In genomic region chr8:123406786-123407185, GRCm38 (mm10) we compare ENCODE assay signal across 8 mouse cellular contexts. TPM values are rescaled to one million over a fixed set of nuclear protein-coding genes. Genes with fewer than 3 reads are reported as not detected.
A peak's percentile ranks its signal among the peaks of the same experiment; 100 is the strongest.
DNase-seq lines count a peak whose midpoint lies in the region; ATAC-seq and TF ChIP-seq lines count a peak whose summit lies in the region.

Gene Mc1r, plus strand, starts transcription at chr8:123407107.

- peak; percentile 77 for DNase-seq in midbrain, embryonic 10.5 days (ENCODE audit: low spot score)
- peak; percentile 76 for DNase-seq in kidney, adult 9 months
- DNase-seq in thymus, postnatal 36 days, result peak; percentile 76 to 78

- peak; percentile 88 for TF ChIP-seq CTCF in bone marrow, adult 2 months (IDR thresholded peaks at IDR 0.05; ENCODE audit: control insufficient read depth, insufficient read depth, low read length)
- peak; percentile 64 for TF ChIP-seq CTCF in olfactory bulb, adult 2 months (IDR thresholded peaks at IDR 0.05; ENCODE audit: insufficient read depth, low read depth, low read length)

- TF ChIP-seq POLR2A in bone marrow, adult 2 months (IDR thresholded peaks at IDR 0.05; ENCODE audit: borderline replicate concordance, control insufficient read depth, low read depth, low read length), result no peak
- no peak for TF ChIP-seq POLR2A in olfactory bulb, adult 2 months (IDR thresholded peaks at IDR 0.05; ENCODE audit: insufficient read depth, low read depth, low read length)

- peaks cover 18% of the 10 kb centered on the region for H3K36me3 ChIP-seq in midbrain, embryonic 10.5 days
- peaks cover 20% of the 10 kb centered on the region for H3K36me3 ChIP-seq in midbrain, embryonic 13.5 days
- H3K36me3 ChIP-seq in liver, embryonic 15.5 days (replicated peaks), result peaks cover 5% of the 10 kb centered on the region; the same call in 1 of the 2 replicates

- H3K4me2 ChIP-seq in midbrain, embryonic 13.5 days (replicated peaks), result no peak within 1 kb of the TSS
- peak within 1 kb of the TSS; percentile 29; the same call in 1 of the 2 replicates for H3K4me2 ChIP-seq in liver, embryonic 15.5 days

- H3K9me3 ChIP-seq in midbrain, embryonic 10.5 days (replicated peaks), result no peaks in the 10 kb centered on the region
- no peaks in the 10 kb centered on the region for H3K9me3 ChIP-seq in midbrain, embryonic 13.5 days
- no peaks in the 10 kb centered on the region for H3K9me3 ChIP-seq in liver, embryonic 15.5 days (replicated peaks)

- H3K9ac ChIP-seq in midbrain, embryonic 13.5 days (replicated peaks), result no peak within 1 kb of the TSS
- no peak within 1 kb of the TSS for H3K9ac ChIP-seq in liver, embryonic 15.5 days

- no peak for ATAC-seq in midbrain, embryonic 13.5 days
- ATAC-seq in erythroblast, adult 5-6 weeks (replicated peaks; ENCODE audit: low FRiP score, poor library complexity, severe bottlenecking), result peak; percentile 58
- ATAC-seq in liver, embryonic 15.5 days (ENCODE audit: insufficient read depth), result no peak

- H3K4me3 ChIP-seq in midbrain, embryonic 10.5 days, result 0 out of 2 replicates have a peak within 1 kb of the TSS, but pooled peaks have one; percentile 3
- H3K4me3 ChIP-seq in midbrain, embryonic 13.5 days (replicated peaks), result no peak within 1 kb of the TSS
- no peak within 1 kb of the TSS for H3K4me3 ChIP-seq in bone marrow, adult 2 months (replicated peaks; ENCODE audit: control insufficient read depth, low read depth, low read length)
- no peak within 1 kb of the TSS for H3K4me3 ChIP-seq in liver, embryonic 15.5 days (replicated peaks)
- H3K4me3 ChIP-seq in olfactory bulb, adult 2 months (ENCODE audit: insufficient read depth, low read depth, low read length), result no peak within 1 kb of the TSS

- peaks cover 56% of the 10 kb centered on the region for H3K4me1 ChIP-seq in midbrain, embryonic 10.5 days
- peaks cover 40% of the 10 kb centered on the region for H3K4me1 ChIP-seq in midbrain, embryonic 13.5 days (replicated peaks)
- peaks cover 3% of the 10 kb centered on the region; the same call in 1 of the 2 replicates for H3K4me1 ChIP-seq in bone marrow, adult 2 months (ENCODE audit: control insufficient read depth, insufficient read depth, low read length)
- H3K4me1 ChIP-seq in liver, embryonic 15.5 days (replicated peaks), result peaks cover 55% of the 10 kb centered on the region
- H3K4me1 ChIP-seq in olfactory bulb, adult 2 months (ENCODE audit: control insufficient read depth, insufficient read depth, low read length), result peaks cover 20% of the 10 kb centered on the region

- peak within 1 kb of the TSS; percentile 58 for H3K27ac ChIP-seq in midbrain, embryonic 10.5 days (replicated peaks)
- H3K27ac ChIP-seq in midbrain, embryonic 13.5 days, result no peak within 1 kb of the TSS
- no peak within 1 kb of the TSS for H3K27ac ChIP-seq in bone marrow, adult 2 months (ENCODE audit: control insufficient read depth, insufficient read depth, low read depth, low read length, poor library complexity)
- no peak within 1 kb of the TSS for H3K27ac ChIP-seq in liver, embryonic 15.5 days (replicated peaks)
- H3K27ac ChIP-seq in olfactory bulb, adult 2 months (ENCODE audit: insufficient read depth, low read depth, low read length), result no peak within 1 kb of the TSS

- peaks cover 39% of the 10 kb centered on the region for H3K27me3 ChIP-seq in midbrain, embryonic 10.5 days (ENCODE audit: low read depth, poor library complexity, severe bottlenecking)
- H3K27me3 ChIP-seq in midbrain, embryonic 13.5 days, result no peaks in the 10 kb centered on the region
- H3K27me3 ChIP-seq in liver, embryonic 15.5 days, result peaks cover 43% of the 10 kb centered on the region

- WGBS in midbrain, embryonic 10.5 days, result 5% methylated on average over 4 of the region's 4 CpGs
- WGBS in midbrain, embryonic 13.5 days, result 6% methylated on average over 4 of the region's 4 CpGs
- WGBS in bone marrow, adult 2 months, result 11% methylated on average over 4 of the region's 4 CpGs
- WGBS in liver, embryonic 15.5 days (ENCODE audit: insufficient replicate concordance), result 7% methylated on average over 4 of the region's 4 CpGs
- 12% methylated on average over 4 of the region's 4 CpGs for WGBS in olfactory bulb, adult 2 months

RNA-seq across cellular contexts. Expression of gene Mc1r, which starts in this region (rescaled TPM):
- 0.06 and 0.10 TPM in 2 replicates for polyA plus RNA-seq in midbrain, embryonic 10.5 days (2016; fragmentation: Nextera tagmentation; extraction: Ambion mirVana)
- 0.17 and 0.31 TPM in 2 replicates for polyA plus RNA-seq in midbrain, embryonic 13.5 days (2015; fragmentation: Nextera tagmentation; extraction: Ambion mirVana)
- 0.36 and 0.70 TPM in 2 replicates for polyA plus RNA-seq in bone marrow, adult 2 months (2011; ENCODE audit: insufficient read depth, insufficient read length, low replicate concordance, missing spikeins)
- total RNA-seq in erythroblast, adult 5-6 weeks (2015; ENCODE audit: low replicate concordance), result not detected in 2 replicates
- total RNA-seq in erythroblast, adult 5-6 weeks (2017; ENCODE audit: low replicate concordance), result not detected in 2 replicates
- polyA plus RNA-seq in liver, embryonic 15.5 days (2015; fragmentation: Nextera tagmentation; extraction: Ambion mirVana), result not detected in 2 replicates
- not detected in 2 replicates for polyA plus RNA-seq in olfactory bulb, adult 2 months (2012; ENCODE audit: insufficient read depth, insufficient read length, low replicate concordance, missing spikeins)

Comparison
In these comparisons a context has a peak if more than half of its experiments do, and no peak if none do; other contexts are left out.
1. Peak in DNase-seq, H3K4me3 ChIP-seq and H3K27ac ChIP-seq in midbrain, embryonic 10.5 days; RNA of the gene not detected or under 1 TPM.
2. Peak in ATAC-seq in erythroblast, adult 5-6 weeks; RNA of the gene not detected or under 1 TPM.